Mouse (Mus musculus) lung, postnatal 0 days (tissue): ENCODE data around the gene Smdt1. TPM values are rescaled to one million over a fixed set of nuclear protein-coding genes. Genes with fewer than 3 reads are reported as not detected.
A peak's percentile ranks its signal among the peaks of the same experiment; 100 is the strongest.

Experiments
- ATAC-seq: fragments of 200-750 bp; cut with Nextera tagmentation; 2 replicates; pipeline ENCODE4 v1.8.0; 2017; ENCODE audit warnings: moderate library complexity
- DNase-seq: peaks from one replicate; pipeline ENCODE4 v3.0.0-alpha.2; 2016; ENCODE audit warnings: low spot score
- H3K27ac ChIP-seq: fragments of 300-500 bp; sonication (generic); 2 replicates; pipeline ENCODE4 v1.5.1; 2014; ENCODE audit warnings: antibody characterized with exemption, mild to moderate bottlenecking, low read length, mixed read lengths
- H3K27me3 ChIP-seq: fragments of 300-500 bp; sonication (generic); replicated peaks from 2 replicates; pipeline ENCODE4 v1.6.1; 2014; ENCODE audit warnings: low read length, mixed read lengths; ENCODE audit not compliant: insufficient read depth
- H3K36me3 ChIP-seq: fragments of 300-500 bp; sonication (generic); 2 replicates; pipeline ENCODE4 v1.6.1; 2014; ENCODE audit warnings: low read length, mixed read lengths; ENCODE audit not compliant: insufficient read depth
- H3K4me1 ChIP-seq: fragments of 300-500 bp; sonication (generic); 2 replicates; pipeline ENCODE4 v1.6.1; 2014; ENCODE audit warnings: antibody characterized with exemption, low read depth, low read length, mixed read lengths; ENCODE audit not compliant: insufficient read depth
- H3K4me2 ChIP-seq: fragments of 300-500 bp; sonication (generic); replicated peaks from 2 replicates; pipeline ENCODE4 v1.6.1; 2014; ENCODE audit warnings: low read depth, mild to moderate bottlenecking, low read length, moderate library complexity, mixed read lengths
- H3K4me3 ChIP-seq: fragments of 300-500 bp; sonication (generic); 2 replicates; pipeline ENCODE4 v1.5.1; 2014; ENCODE audit warnings: low read depth, low read length
- H3K9ac ChIP-seq: fragments of 300-500 bp; sonication (generic); replicated peaks from 2 replicates; pipeline ENCODE4 v1.6.1; 2014; ENCODE audit warnings: low read depth, mild to moderate bottlenecking
- H3K9me3 ChIP-seq: fragments of 300-500 bp; sonication (generic); 2 replicates; pipeline ENCODE4 v1.6.1; 2016; ENCODE audit warnings: low read length, mixed read lengths
- CTCF ChIP-seq: IDR thresholded peaks from 2 replicates; pipeline ENCODE4 v1.5.1; 2016; ENCODE audit warnings: antibody characterized with exemption, mild to moderate bottlenecking
- EP300 ChIP-seq: IDR thresholded peaks from 2 replicates; pipeline ENCODE4 v1.6.1; 2016; ENCODE audit warnings: antibody characterized with exemption, mild to moderate bottlenecking, control low read depth
- whole genome bisulfite sequencing: fragments of 180-500 bp; shearing (Covaris S2); extraction: QIAGEN DNeasy Blood & Tissue Kit; methylation state at CpG from one replicate; pipeline ENCODE4 v1.1.7; 2014; 5-methylcytosine and 5-hydroxymethylcytosine counted together
- polyA plus RNA-seq: library from polyadenylated mRNA; unstranded; fragments of >200 nt; fragmentation: Nextera tagmentation; extraction: Ambion mirVana; gene quantifications from 2 replicates; pipeline ENCODE4 v1.2.1, GENCODE M21; 2015

Gene Smdt1
- polyA plus RNA-seq, 1 experiment from 2014 or later = 276 TPM

- TF ChIP-seq EP300 = no peak
- ATAC-seq (no peak), DNase-seq (no peak)
- WGBS = 85% methylated on average over 5 of the region's 5 CpGs
- H3K9me3 ChIP-seq = no peaks in the 10 kb centered on the region
- no peaks in the 10 kb centered on the region for H3K4me1 ChIP-seq
- no peak overlapping the region for H3K4me3 ChIP-seq
- no peaks in the 10 kb centered on the region for H3K27me3 ChIP-seq
- H3K4me2 ChIP-seq = no peak overlapping the region
- H3K27ac ChIP-seq = no peak overlapping the region
- no peaks in the 10 kb centered on the region for H3K36me3 ChIP-seq
- H3K9ac ChIP-seq = no peak overlapping the region
Observed at GRCm38 (mm10) chr15:82372991-82373390, 34.2 kb downstream of the Smdt1 start.

DNA sequence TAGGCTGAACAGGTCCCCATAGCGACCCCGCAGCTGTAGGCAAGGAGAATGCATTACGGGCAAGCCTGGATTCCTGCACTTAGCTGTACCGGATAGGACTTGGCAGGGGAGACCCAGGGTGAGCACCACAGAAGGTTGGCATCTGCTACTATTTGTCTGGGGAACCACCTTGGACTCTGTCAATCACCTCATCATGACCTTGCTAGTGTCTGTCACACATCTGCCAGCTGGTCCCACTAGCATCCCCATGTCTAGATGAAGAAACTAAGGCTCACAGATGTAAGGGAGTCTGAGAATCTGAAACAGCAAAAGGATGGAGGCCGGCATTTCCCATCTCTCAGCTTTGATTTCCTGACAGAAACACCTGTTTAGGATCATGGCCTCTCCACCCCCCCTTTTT lies 35.7 kb downstream of the Smdt1 start:
- TF ChIP-seq EP300 (no peak), CTCF (no peak)
- H3K27me3 ChIP-seq = no peaks in the 10 kb centered on the region
- H3K9me3 ChIP-seq = no peaks in the 10 kb centered on the region
- no peak for ATAC-seq
- no peak for DNase-seq
- peaks cover 2% of the 10 kb centered on the region; the same call in 1 of the 2 replicates for H3K4me1 ChIP-seq
- H3K4me3 ChIP-seq = no peak overlapping the region
- no peak overlapping the region for H3K27ac ChIP-seq
- H3K36me3 ChIP-seq = no peaks in the 10 kb centered on the region
- no peak overlapping the region for H3K9ac ChIP-seq
- 88% methylated on average over 5 of the region's 5 CpGs for WGBS
- no peak overlapping the region for H3K4me2 ChIP-seq

DNA sequence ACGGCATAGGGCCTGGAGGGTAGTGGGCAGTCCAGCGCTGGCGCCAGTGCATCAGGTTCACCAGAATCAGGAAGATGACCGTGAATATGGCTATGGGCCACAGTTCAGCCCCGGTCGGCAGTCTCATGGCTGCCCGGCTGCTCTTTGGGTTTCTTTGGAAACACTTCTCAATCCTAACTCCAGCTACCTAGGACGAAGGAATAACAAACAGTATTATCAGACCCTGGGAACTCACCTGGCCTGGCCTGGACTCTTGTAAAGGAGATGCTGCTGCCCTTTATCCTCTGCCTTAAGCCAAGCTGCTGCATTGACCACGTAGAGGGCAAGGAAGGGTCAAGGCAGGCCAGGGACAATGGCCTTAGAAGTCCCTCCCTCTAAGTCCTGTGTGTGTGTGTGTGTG lies 37.1 kb downstream of the Smdt1 start:
- Histone ChIP-seq H3K27ac (no peak overlapping the region), H3K9ac (no peak overlapping the region), H3K27me3 (no peaks in the 10 kb centered on the region), H3K9me3 (no peaks in the 10 kb centered on the region), H3K4me1 (peaks cover 7% of the 10 kb centered on the region; the same call in 1 of the 2 replicates), H3K4me2 (no peak overlapping the region), H3K4me3 (no peak overlapping the region), H3K36me3 (no peaks in the 10 kb centered on the region)
- DNase-seq (no peak), ATAC-seq (no peak)
- WGBS = 84% methylated on average over 9 of the region's 9 CpGs
- TF ChIP-seq EP300 (no peak), CTCF (no peak)

DNA sequence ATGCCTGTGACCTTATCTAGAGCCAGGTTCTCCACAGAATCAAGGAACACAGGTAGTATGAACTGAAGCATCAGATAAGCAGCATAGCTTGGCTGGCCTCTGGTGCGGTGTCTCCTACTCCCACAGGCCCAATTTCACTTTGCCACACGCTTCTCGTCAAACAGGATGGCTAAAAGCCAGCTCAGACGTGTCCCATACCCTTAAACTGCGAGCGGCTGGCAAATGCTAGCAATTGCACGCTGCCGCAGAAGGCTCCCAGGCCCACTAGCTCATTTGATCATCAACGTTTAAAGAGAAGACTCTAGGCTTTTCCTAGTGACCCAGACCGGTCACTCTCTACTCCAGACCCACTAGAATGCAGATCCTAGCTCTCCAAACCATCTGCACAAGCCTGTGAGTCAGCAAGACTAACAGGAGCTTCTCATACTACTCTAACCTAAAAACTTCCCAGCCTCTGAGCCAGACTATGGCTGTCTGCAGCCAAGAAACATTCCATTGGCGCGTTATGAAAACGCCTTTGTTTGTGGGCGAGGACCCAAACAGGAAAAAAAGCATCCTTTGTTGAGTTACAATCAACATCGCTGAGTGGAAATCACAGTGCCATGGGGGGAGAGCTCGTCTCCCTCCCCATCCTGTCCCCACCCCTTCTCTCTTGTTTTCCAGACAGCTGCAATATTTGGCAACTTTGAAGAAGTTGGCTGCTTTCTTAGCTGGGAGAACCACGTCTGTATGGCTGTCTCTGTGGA lies 37.8 kb downstream of the Smdt1 start:
- WGBS = 51% methylated on average over 17 of the region's 17 CpGs
- H3K4me2 ChIP-seq = no peak overlapping the region
- H3K27ac ChIP-seq = peak overlapping the region; percentile 93
- peaks cover 7% of the 10 kb centered on the region; the same call in 1 of the 2 replicates for H3K4me1 ChIP-seq
- H3K4me3 ChIP-seq = no peak overlapping the region
- H3K36me3 ChIP-seq = no peaks in the 10 kb centered on the region
- no peaks in the 10 kb centered on the region for H3K27me3 ChIP-seq
- ATAC-seq = peak; percentile 56
- DNase-seq = peak; percentile 90
- TF ChIP-seq CTCF (no peak), EP300 (peak; percentile 85)
- no peaks in the 10 kb centered on the region for H3K9me3 ChIP-seq
- H3K9ac ChIP-seq = no peak overlapping the region

GRCm38 (mm10) chr15:82377701-82378100 lies 38.9 kb downstream of the Smdt1 start:
- Histone ChIP-seq H3K4me1 (peaks cover 7% of the 10 kb centered on the region; the same call in 1 of the 2 replicates), H3K4me3 (no peak overlapping the region), H3K27me3 (no peaks in the 10 kb centered on the region), H3K36me3 (no peaks in the 10 kb centered on the region), H3K27ac (peak overlapping the region; percentile 93), H3K9ac (no peak overlapping the region), H3K4me2 (0 out of 2 replicates have a peak overlapping the region, but pooled peaks have one; percentile 27), H3K9me3 (no peaks in the 10 kb centered on the region)
- ATAC-seq = no peak
- no peak for TF ChIP-seq EP300
- no peak for TF ChIP-seq CTCF
- WGBS = 57% methylated on average over 5 of the region's 5 CpGs
- no peak for DNase-seq

DNA sequence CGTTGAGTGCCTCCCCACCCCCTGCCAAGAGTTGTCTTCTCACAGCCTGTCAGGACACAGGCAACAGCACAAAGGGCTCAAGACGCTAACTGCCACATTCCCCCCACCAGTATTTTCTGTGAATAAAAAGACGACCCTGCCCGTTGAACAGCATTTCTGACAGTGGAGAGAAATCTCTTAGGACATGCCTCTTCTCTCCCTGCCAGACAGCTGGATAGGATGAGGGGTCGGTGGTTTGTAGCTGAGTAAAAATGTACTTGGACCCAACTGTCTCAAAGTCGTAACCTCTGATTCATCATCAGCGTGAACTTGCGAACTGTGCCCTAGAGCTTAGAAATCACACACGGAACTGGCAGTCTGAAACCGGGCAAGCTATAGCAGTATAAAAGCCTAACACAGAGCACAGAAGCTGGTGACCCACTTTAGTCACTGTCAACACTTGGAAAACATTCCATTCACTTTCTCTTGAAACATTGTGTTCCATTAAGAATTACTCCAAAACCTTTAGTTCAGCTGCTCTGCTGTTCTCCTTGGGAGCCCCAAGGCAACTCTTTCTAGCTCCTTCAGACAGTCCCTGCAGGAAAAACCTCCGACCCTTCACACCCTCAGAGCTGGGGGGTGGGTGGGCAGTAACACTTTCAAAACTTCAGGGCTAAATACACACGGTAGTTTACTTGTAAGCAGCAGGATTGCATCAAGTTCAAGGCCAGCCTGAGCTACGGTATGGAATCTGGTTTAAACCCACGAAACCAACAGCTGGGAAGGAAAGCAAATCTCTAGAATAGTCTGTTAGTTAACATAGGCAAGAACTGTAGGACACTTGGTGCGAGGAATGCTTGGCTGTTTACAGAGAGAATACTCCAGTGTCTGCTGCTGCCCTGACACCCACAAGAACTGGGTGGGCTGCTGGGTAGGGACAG lies 39.8 kb downstream of the Smdt1 start:
- peak overlapping the region; percentile 93 for H3K27ac ChIP-seq
- no peaks in the 10 kb centered on the region for H3K27me3 ChIP-seq
- peak; percentile 63 for ATAC-seq
- 34% methylated on average over 15 of the region's 15 CpGs for WGBS
- no peak overlapping the region for H3K9ac ChIP-seq
- peak; percentile 92 for DNase-seq
- H3K9me3 ChIP-seq = no peaks in the 10 kb centered on the region
- no peaks in the 10 kb centered on the region for H3K36me3 ChIP-seq
- H3K4me3 ChIP-seq = peak overlapping the region; percentile 8
- TF ChIP-seq EP300 (peak; percentile 91), CTCF (no peak)
- H3K4me2 ChIP-seq = peak overlapping the region; percentile 27; the same call in 1 of the 2 replicates
- peaks cover 7% of the 10 kb centered on the region; the same call in 1 of the 2 replicates for H3K4me1 ChIP-seq
